Mouse (Mus musculus) adrenal gland (tissue): ENCODE data around the gene Olfr1316.

Experiments
- intact Hi-C: fragments of 180-260 bp; cut with DNase I; formaldehyde crosslinking; loops from one replicate; pipeline ENCODE4 v1.15.1; 2025
- long read RNA-seq, 2 experiments: library from polyadenylated mRNA; unstranded; transcript quantifications; one replicate each; pipeline ENCODE4 v2.0.0; 2020; ENCODE audit warnings: borderline replicate concordance in 1 of 2; ENCODE audit not compliant: insufficient replicate concordance in 1 of 2

Gene Olfr1316
- long read RNA-seq, experiment 1, result 0 reads
- long read RNA-seq, experiment 2, result 0 reads

DNA sequence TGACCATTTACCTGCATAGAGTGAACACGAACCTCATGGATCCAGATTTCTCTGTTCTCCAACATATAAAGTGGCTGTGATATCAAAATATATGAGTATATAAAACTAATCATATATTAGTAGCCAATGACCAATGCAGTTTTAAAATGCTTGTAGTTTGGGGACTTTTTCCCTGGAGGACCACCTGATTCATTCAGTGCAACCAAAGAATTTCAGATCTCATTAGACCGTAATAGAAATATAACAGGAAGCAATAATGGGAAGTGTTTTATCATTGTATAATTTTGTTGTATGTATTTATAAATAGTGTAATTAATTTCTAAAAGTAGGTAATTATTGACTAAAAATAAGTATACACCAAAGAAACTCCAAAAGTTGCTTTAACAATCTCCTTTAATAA, at the start of gene Olfr1316:
TSS of gene Olfr1316 (minus strand) at position 101 of the 400 bp plus-strand sequence.
- intact Hi-C loops, result no loop called here

DNA sequence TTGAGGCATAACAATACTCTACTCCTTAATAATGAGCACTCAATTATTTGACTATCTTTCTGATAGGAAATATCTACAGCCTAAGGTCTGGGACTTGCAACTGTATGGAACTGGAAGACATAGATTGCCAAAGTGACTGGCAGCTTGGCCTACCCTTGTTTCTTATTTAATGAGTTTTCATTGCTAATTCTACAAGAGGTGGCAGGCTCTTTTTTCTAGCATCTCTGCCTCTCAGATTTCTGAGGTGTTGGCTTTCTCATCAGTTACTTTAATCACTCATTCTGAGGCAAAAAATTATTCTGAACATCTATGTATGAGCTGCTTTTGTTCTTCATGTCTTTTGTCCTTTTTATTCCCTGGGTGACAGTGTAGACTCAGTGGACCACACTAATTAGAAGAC, 19.1 kb upstream of the Olfr1316 start, which contains the start of gene Olfr1318:
TSS of gene Olfr1318 (plus strand) at position 301 of the 400 bp plus-strand sequence.
- intact Hi-C loops, result no loop called here

DNA sequence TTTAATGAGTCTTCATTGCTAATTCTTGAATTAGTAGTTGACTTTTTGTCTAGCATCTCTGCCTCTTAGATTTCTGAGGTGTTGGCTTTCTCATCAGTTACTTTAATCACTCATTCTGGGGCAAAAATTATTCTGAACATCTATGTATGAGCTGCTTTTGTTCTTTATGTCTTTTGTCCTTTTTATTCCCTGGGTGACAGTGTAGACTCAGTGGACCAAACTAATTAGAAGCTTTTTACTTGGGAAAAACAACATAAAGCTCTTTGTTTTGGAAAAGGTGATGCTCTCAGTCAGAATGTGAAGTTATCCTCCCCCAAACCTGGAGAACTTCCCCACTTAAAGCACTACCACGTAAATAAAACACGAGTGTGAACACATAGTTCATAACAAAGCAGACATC, 5.3 kb upstream of the Olfr1316 start, which contains the start of gene Olfr1317:
TSS of gene Olfr1317 (plus strand) at position 301 of the 400 bp plus-strand sequence.
- intact Hi-C loops, result no loop called here

DNA sequence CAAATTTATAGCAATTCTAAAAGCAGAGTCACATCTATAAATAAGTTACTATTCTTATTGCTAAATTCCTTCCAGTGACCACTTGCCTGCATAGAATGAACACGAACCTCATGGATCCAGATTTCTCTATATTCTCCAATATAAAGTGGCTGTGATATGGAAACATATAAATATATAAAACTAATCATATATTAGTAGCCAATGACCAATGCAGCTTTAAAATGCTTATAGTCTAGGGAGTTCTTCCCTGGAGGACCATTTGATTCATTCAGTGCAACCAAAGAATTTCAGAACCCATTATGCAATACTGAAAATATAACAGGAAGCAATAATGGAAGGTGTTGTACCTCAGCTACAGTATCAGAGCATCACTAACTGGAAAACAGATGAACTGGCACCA, 19.4 kb downstream of the Olfr1316 start, which contains the start of gene Olfr1315-ps1:
TSS of gene Olfr1315-ps1 (minus strand) at position 101 of the 400 bp plus-strand sequence.
- intact Hi-C loops, result no loop called here

DNA sequence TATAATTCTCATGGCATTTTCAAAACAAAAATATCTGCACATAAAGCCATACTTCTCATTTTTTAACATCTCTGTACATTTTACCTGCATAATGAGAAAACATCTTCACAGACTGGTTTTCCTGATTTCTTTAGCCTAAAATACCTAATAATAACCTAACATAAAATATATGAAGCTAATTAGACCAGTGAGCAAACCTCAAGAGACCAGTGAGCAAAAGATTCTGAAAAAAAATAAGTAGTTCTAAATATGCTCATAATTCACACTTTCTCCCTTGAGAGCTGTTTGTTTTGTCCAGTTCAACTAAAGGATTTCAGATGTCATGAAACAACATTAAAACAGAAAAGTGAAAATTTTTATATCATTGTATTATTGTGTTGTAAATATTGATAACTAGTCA, 38.1 kb downstream of the Olfr1316 start, which contains the start of gene Olfr1314:
TSS of gene Olfr1314 (minus strand) at position 101 of the 400 bp plus-strand sequence.
- intact Hi-C loops, result no loop called here

DNA sequence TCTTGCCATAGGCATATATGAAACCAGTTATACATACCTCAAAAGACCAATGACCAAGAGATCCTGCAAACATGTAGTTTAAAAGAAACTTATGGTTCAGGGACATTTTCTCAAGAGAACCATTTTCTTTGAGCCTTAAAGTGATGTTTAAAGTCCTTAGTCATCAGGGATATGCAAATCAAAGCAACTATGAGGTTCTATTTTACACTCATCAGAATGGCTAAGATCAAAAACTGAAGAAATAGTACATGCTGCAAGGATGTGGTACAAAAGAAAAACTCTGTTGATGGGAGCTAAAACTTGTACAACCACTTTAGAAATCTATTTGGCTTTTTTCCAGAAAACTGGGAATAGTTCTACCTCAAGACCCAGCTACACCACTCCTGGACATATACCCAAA, 57.0 kb downstream of the Olfr1316 start, which contains the start of gene Olfr1313:
TSS of gene Olfr1313 (minus strand) at position 101 of the 400 bp plus-strand sequence.
- intact Hi-C loops, result no loop called here
